Mouse (Mus musculus) forebrain, postnatal 0 days (tissue): ENCODE data around the gene Pik3r1. TPM values are rescaled to one million over a fixed set of nuclear protein-coding genes. Genes with fewer than 3 reads are reported as not detected.
A peak's percentile ranks its signal among the peaks of the same experiment; 100 is the strongest.

Experiments used
- ATAC-seq: fragments of 200-750 bp; cut with Nextera tagmentation; 2 replicates; pipeline ENCODE4 v1.8.0; 2017; ENCODE audit warnings: mild to moderate bottlenecking, moderate library complexity
- DNase-seq: peaks from one replicate; pipeline ENCODE4 v3.0.0-alpha.2; 2015
- H3K27ac ChIP-seq: fragments of 300-500 bp; sonication (generic); 2 replicates; pipeline ENCODE4 v1.5.1; 2014; ENCODE audit warnings: low read depth, mild to moderate bottlenecking, antibody characterized with exemption, low read length, moderate library complexity, mixed read lengths
- H3K27me3 ChIP-seq: fragments of 300-500 bp; sonication (generic); 2 replicates; pipeline ENCODE4 v1.6.1; 2014; ENCODE audit warnings: mild to moderate bottlenecking, low read length, mixed read lengths; ENCODE audit not compliant: insufficient read depth
- H3K36me3 ChIP-seq: fragments of 300-500 bp; sonication (generic); 2 replicates; pipeline ENCODE4 v1.6.1; 2014; ENCODE audit warnings: mild to moderate bottlenecking, moderate library complexity; ENCODE audit not compliant: insufficient read depth
- H3K4me1 ChIP-seq: fragments of 300-500 bp; sonication (generic); 2 replicates; pipeline ENCODE4 v1.6.1; 2014; ENCODE audit warnings: antibody characterized with exemption; ENCODE audit not compliant: insufficient read depth
- H3K4me2 ChIP-seq: fragments of 300-500 bp; sonication (generic); 2 replicates; pipeline ENCODE4 v1.6.1; 2014; ENCODE audit warnings: low read depth, mild to moderate bottlenecking, moderate library complexity
- H3K4me3 ChIP-seq: fragments of 300-500 bp; sonication (generic); 2 replicates; pipeline ENCODE4 v1.5.1; 2014; ENCODE audit warnings: low read depth, low read length, mixed read lengths
- H3K9ac ChIP-seq: fragments of 300-500 bp; sonication (generic); 2 replicates; pipeline ENCODE4 v1.6.1; 2014; ENCODE audit warnings: mild to moderate bottlenecking
- H3K9me3 ChIP-seq: fragments of 300-500 bp; sonication (generic); 2 replicates; pipeline ENCODE4 v1.6.1; 2016; ENCODE audit warnings: low read length
- CTCF ChIP-seq: sonication (generic); IDR thresholded peaks from 2 replicates; pipeline ENCODE4 v1.5.1; 2016; ENCODE audit warnings: antibody characterized with exemption, control low read depth, low read depth
- whole genome bisulfite sequencing: fragments of 180-500 bp; shearing (Covaris S2); extraction: QIAGEN DNeasy Blood & Tissue Kit; methylation state at CpG from one replicate; pipeline ENCODE4 v1.1.7; 2014; 5-methylcytosine and 5-hydroxymethylcytosine counted together
- polyA plus RNA-seq: library from polyadenylated mRNA; unstranded; fragments of >200 nt; fragmentation: Nextera tagmentation; extraction: Ambion mirVana; gene quantifications from 2 replicates; pipeline ENCODE4 v1.2.1, GENCODE M21; 2015
- total RNA-seq: library from RNA; depleted of rRNA; stranded (reverse); fragments of >200 nt; gene quantifications from 2 replicates; pipeline ENCODE4 v1.2.3, GENCODE M21; 2014; rRNA removed

Gene Pik3r1
- total RNA-seq = 112 and 117 TPM in 2 replicates
- 36.1 and 50.2 TPM in 2 replicates for polyA plus RNA-seq

GRCm38 (mm10) chr13:101767809-101768629 lies at the start of gene Pik3r1:
Pik3r1 (minus strand) TSS chr13:101768217.
- peak; percentile 98 for ATAC-seq
- Histone ChIP-seq H3K9me3 (no peaks in the 10 kb centered on the region), H3K27ac (peak within 1 kb of the TSS; percentile 95)

GRCm38 (mm10) chr13:101813267-101813900 lies 45.4 kb upstream of the Pik3r1 start:
- H3K9ac ChIP-seq = no peak overlapping the region
- TF ChIP-seq CTCF = no peak
- no peaks in the 10 kb centered on the region for H3K27me3 ChIP-seq
- H3K4me2 ChIP-seq = peak overlapping the region; percentile 6; the same call in 1 of the 2 replicates
- 11% methylated on average over 10 of the region's 10 CpGs for WGBS
- no peak overlapping the region for H3K27ac ChIP-seq
- H3K36me3 ChIP-seq = no peaks in the 10 kb centered on the region
- DNase-seq = peak; percentile 41
- H3K4me1 ChIP-seq = no peaks in the 10 kb centered on the region; the same call in 1 of the 2 replicates
- H3K9me3 ChIP-seq = no peaks in the 10 kb centered on the region
- peak; percentile 60 for ATAC-seq
- H3K4me3 ChIP-seq = no peak overlapping the region

More at GRCm38 (mm10) chr13:101767809-101768629, at the start of gene Pik3r1:
- H3K36me3 ChIP-seq = no peaks in the 10 kb centered on the region
- peak within 1 kb of the TSS; percentile 94 for H3K9ac ChIP-seq
- TF ChIP-seq CTCF = peak; percentile 33
- peak within 1 kb of the TSS; percentile 98 for H3K4me3 ChIP-seq
- peak within 1 kb of the TSS; percentile 94 for H3K4me2 ChIP-seq
- DNase-seq = peak; percentile 96
- H3K4me1 ChIP-seq = peaks cover 15% of the 10 kb centered on the region
- H3K27me3 ChIP-seq = no peaks in the 10 kb centered on the region
- under 1% methylated on average over 66 of the region's 76 CpGs for WGBS

- no peaks in the 10 kb centered on the region for H3K9me3 ChIP-seq
- DNase-seq (no peak), ATAC-seq (no peak)
- H3K27me3 ChIP-seq = no peaks in the 10 kb centered on the region
- H3K36me3 ChIP-seq = no peaks in the 10 kb centered on the region
- 60% methylated on average over 5 of the region's 5 CpGs for WGBS
- H3K27ac ChIP-seq = no peak overlapping the region
- TF ChIP-seq CTCF = no peak
- H3K4me2 ChIP-seq = no peak overlapping the region
- H3K4me3 ChIP-seq = no peak overlapping the region
- H3K4me1 ChIP-seq = no peaks in the 10 kb centered on the region; the same call in 1 of the 2 replicates
- no peak overlapping the region for H3K9ac ChIP-seq
These were observed 44.3 kb upstream of the Pik3r1 start for GRCm38 (mm10) chr13:101812341-101812740.

GRCm38 (mm10) chr13:101811882-101812281 lies 43.9 kb upstream of the Pik3r1 start:
- WGBS = 37% methylated on average over 9 of the region's 9 CpGs
- DNase-seq (peak; percentile 33), ATAC-seq (peak; percentile 86)

GRCm38 (mm10) chr13:101810667-101811066 lies 42.6 kb upstream of the Pik3r1 start:
- Histone ChIP-seq H3K4me1 (no peaks in the 10 kb centered on the region; the same call in 1 of the 2 replicates), H3K27me3 (no peaks in the 10 kb centered on the region), H3K4me3 (no peak overlapping the region), H3K36me3 (no peaks in the 10 kb centered on the region), H3K9ac (no peak overlapping the region), H3K4me2 (no peak overlapping the region), H3K9me3 (no peaks in the 10 kb centered on the region), H3K27ac (no peak overlapping the region)
- ATAC-seq (no peak; the same call in 1 of the 2 replicates), DNase-seq (no peak)
- TF ChIP-seq CTCF = no peak
- WGBS = 72% methylated on average over 7 of the region's 7 CpGs

More at GRCm38 (mm10) chr13:101811882-101812281, 43.9 kb upstream of the Pik3r1 start:
- no peaks in the 10 kb centered on the region for H3K9me3 ChIP-seq
- H3K4me1 ChIP-seq = no peaks in the 10 kb centered on the region; the same call in 1 of the 2 replicates
- no peak overlapping the region for H3K9ac ChIP-seq
- TF ChIP-seq CTCF = no peak
- no peak overlapping the region for H3K4me2 ChIP-seq
- no peak overlapping the region for H3K4me3 ChIP-seq
- no peaks in the 10 kb centered on the region for H3K27me3 ChIP-seq
- H3K36me3 ChIP-seq = no peaks in the 10 kb centered on the region
- H3K27ac ChIP-seq = peak overlapping the region; percentile 21; the same call in 1 of the 2 replicates

GRCm38 (mm10) chr13:101809796-101810195 lies 41.8 kb upstream of the Pik3r1 start:
- 89% methylated on average over 3 of the region's 3 CpGs for WGBS
- H3K9me3 ChIP-seq = no peaks in the 10 kb centered on the region
- H3K27me3 ChIP-seq = no peaks in the 10 kb centered on the region
- no peaks in the 10 kb centered on the region; the same call in 1 of the 2 replicates for H3K4me1 ChIP-seq
- no peak for DNase-seq
- H3K36me3 ChIP-seq = no peaks in the 10 kb centered on the region
- no peak overlapping the region for H3K4me2 ChIP-seq
- no peak overlapping the region for H3K4me3 ChIP-seq
- ATAC-seq = no peak
- no peak overlapping the region for H3K27ac ChIP-seq
- H3K9ac ChIP-seq = no peak overlapping the region
- no peak for TF ChIP-seq CTCF
